In the genomic region with DNA sequence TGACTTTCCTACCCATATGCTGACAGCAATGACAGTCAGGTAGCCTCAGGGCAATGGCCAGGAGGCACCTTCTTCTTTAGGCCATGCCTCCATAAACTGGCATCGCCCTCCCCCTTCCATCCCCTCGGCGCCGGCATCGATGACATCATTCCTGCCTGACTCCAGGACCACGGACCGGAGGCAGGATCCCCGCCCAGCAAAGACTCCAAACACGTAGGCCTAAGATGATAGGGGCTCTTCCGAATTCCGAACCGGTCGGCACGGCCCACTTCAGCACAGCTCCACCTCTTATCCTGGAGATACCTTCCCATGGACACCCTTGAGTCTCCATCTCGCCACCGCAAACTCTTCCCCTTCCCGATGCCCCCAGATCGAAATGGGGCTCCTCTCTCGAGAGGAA, we compare ENCODE assay signal across 8 mouse cellular contexts. TPM values are rescaled to one million over a fixed set of nuclear protein-coding genes. Genes with fewer than 3 reads are reported as not detected.
DNase-seq lines count a peak whose midpoint lies in the region; ATAC-seq lines count a peak whose summit lies in the region.

No protein-coding gene starts in this region.

- H3K9ac ChIP-seq in embryonic facial prominence, embryonic 11.5 days (replicated peaks; ENCODE audit: low read length) = peak overlapping the region; percentile 65

- H3K36me3 ChIP-seq in embryonic facial prominence, embryonic 11.5 days (replicated peaks; ENCODE audit: control insufficient read depth, insufficient read depth, low read depth, low read length) = no peaks in the 10 kb centered on the region

- WGBS in embryonic facial prominence, embryonic 11.5 days = 6% methylated on average over 19 of the region's 19 CpGs

- DNase-seq in thymus, postnatal 14 days = peak; percentile 42
- no peak for DNase-seq in thymus, postnatal 25 days
- no peak for DNase-seq in embryonic facial prominence, embryonic 11.5 days (ENCODE audit: low spot score)
- peak; percentile 35 to 38 for DNase-seq in heart, postnatal 10 days
- peak; percentile 48 to 57 for DNase-seq in layer of hippocampus, postnatal 10 days (ENCODE audit: low spot score in 2 of 2)
- peak; percentile 74 for DNase-seq in lung, postnatal 10 days
- peak; percentile 53 to 63 for DNase-seq in right cerebral cortex, postnatal 36 days (ENCODE audit: low spot score in 2 of 2)
- no peak for DNase-seq in spleen, postnatal 14 days (ENCODE audit: low spot score in 2 of 2)

- peaks cover 5% of the 10 kb centered on the region; the same call in 1 of the 2 replicates for H3K4me1 ChIP-seq in embryonic facial prominence, embryonic 11.5 days (ENCODE audit: control insufficient read depth, insufficient read depth, low read length)

- no peak for ATAC-seq in embryonic facial prominence, embryonic 11.5 days (replicated peaks; ENCODE audit: insufficient number of reproducible peaks, low FRiP score, low TSS enrichment, low read depth)

- no peak overlapping the region for H3K27ac ChIP-seq in embryonic facial prominence, embryonic 11.5 days (replicated peaks; ENCODE audit: low read depth, low read length)

- H3K4me3 ChIP-seq in embryonic facial prominence, embryonic 11.5 days (ENCODE audit: low read depth, low read length) = peak overlapping the region; percentile 67

- peak overlapping the region; percentile 89 for H3K4me2 ChIP-seq in embryonic facial prominence, embryonic 11.5 days (ENCODE audit: low read depth, low read length)

- no peaks in the 10 kb centered on the region for H3K9me3 ChIP-seq in embryonic facial prominence, embryonic 11.5 days (replicated peaks; ENCODE audit: control insufficient read depth, low read length)

- intact Hi-C loops in heart, postnatal 10 days (cut with DNase I) = loop anchor here (1.0 to 5.0 kb wide), 2 partner anchors 14 to 101 kb away; a partner anchor contains a TSS

- peaks cover 5% of the 10 kb centered on the region for H3K27me3 ChIP-seq in embryonic facial prominence, embryonic 11.5 days (ENCODE audit: control insufficient read depth, insufficient read depth, low read length)

RNA-seq across cellular contexts. Expression of a gene that starts 1.1 kb away (rescaled TPM):
- polyA plus RNA-seq in embryonic facial prominence, embryonic 11.5 days (2014; fragmentation: Nextera tagmentation; extraction: Ambion mirVana) = 2.3 and 4.3 TPM in 2 replicates
- total RNA-seq in heart, postnatal 10 days (2021) = 10 to 100 TPM; 18.6 to 21.8 TPM
- total RNA-seq in layer of hippocampus, postnatal 10 days (2021) = 100 to 1,000 TPM; 168 to 186 TPM

RNA-seq across cellular contexts. Expression of a gene that starts 1.3 kb away (rescaled TPM):
- 0.21 and 1.5 TPM in 2 replicates for polyA plus RNA-seq in embryonic facial prominence, embryonic 11.5 days (2014; fragmentation: Nextera tagmentation; extraction: Ambion mirVana)
- total RNA-seq in heart, postnatal 10 days (2021) = 1 to 10 TPM in 1 of 2 experiments, under 1 TPM in 1; 0.84 to 1.6 TPM
- 1 to 10 TPM; 5.4 to 8.3 TPM for total RNA-seq in layer of hippocampus, postnatal 10 days (2021)

RNA-seq across cellular contexts. Expression of a gene that starts 51.1 kb away (rescaled TPM):
- 6.3 and 6.4 TPM in 2 replicates for polyA plus RNA-seq in embryonic facial prominence, embryonic 11.5 days (2014; fragmentation: Nextera tagmentation; extraction: Ambion mirVana)
- total RNA-seq in heart, postnatal 10 days (2021) = under 1 TPM in 1 of 2 experiments, not detected in 1; 0.31 TPM
- 10 to 100 TPM in 1 of 2 experiments, 1 to 10 TPM in 1; 8.0 to 10.0 TPM for total RNA-seq in layer of hippocampus, postnatal 10 days (2021)

Comparison
In these comparisons a context has a peak if more than half of its experiments do, and no peak if none do; other contexts are left out.
1. DNase-seq: peak in thymus, postnatal 14 days (single experiment), heart, postnatal 10 days (2 of 2), layer of hippocampus, postnatal 10 days (2 of 2), lung, postnatal 10 days (single experiment) and right cerebral cortex, postnatal 36 days (2 of 2); none in thymus, postnatal 25 days (single experiment), embryonic facial prominence, embryonic 11.5 days (single experiment) and spleen, postnatal 14 days (0 of 2).
2. RNA of a gene that starts 1.1 kb away (total RNA-seq): 168 to 186 TPM in layer of hippocampus, postnatal 10 days; 18.6 to 21.8 TPM in heart, postnatal 10 days; every median in the first group is over 4 times any median in the second.
3. RNA of a gene that starts 51.1 kb away (total RNA-seq): 8.0 to 10.0 TPM in layer of hippocampus, postnatal 10 days; 0.31 TPM in heart, postnatal 10 days; every median in the first group is over 4 times any median in the second.